Mouse (Mus musculus) 3T3-L1 (cell line): ENCODE measurements around the gene Unkl.
A peak's percentile ranks its signal among the peaks of the same experiment; 100 is the strongest.

Experiments used
- DNase-seq: peaks from one replicate; pipeline ENCODE4 v3.0.0-alpha.2; 2015; ENCODE audit warnings: low read depth, low spot score

Gene Unkl

DNA sequence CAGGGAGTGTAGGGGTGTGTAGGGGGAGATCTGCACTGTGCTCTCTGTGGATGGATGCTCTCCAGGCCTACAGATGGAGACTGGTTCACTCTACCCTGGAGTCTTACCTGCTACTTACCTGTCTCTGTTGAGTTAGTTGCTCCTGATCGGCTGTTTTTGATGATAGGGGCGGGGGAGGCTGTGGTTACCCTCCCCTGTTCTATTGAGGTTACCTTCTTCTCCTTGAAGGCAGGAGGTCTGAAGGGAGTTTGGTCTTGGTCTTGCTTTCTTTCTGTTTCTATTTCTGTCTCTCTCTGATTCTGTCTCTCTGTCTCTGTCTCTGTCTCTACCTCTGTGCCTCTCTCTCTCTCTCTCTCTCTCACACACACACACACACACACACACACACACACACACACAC, 66.9 kb downstream of the Unkl start:
- DNase-seq, result no peak

DNA sequence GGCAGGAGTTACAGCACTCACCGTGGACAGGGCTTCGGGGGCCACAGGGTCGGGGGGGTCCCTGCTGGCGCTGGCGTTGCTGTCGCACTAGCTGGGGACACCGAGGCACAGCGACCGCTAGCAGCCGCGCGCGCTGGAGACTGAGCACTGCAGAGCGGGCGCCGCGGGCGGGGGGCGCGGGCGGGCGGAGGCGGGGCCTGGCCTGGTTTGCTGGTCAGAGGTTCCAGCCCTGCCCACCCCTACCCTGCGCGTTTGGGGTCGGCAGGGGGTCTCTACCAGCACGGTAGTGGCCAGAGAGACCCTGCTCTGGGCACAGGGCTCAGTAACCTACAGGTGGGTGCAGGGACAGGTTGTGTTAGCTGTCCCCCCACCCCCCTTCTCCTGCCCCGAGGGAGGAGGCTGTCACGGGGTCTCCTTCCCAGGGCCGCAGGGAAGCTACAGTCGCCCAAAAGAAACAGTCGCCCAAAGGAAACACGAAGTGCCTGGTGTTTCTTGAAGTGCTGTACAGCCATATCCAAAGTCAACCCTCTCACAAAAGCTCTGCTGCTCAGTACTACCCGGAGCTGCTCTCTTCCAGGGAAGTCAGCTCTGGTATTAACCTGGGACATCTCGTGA, 68.0 kb downstream of the Unkl start, which contains the start of gene Baiap3:
Gene Baiap3, minus strand, starts transcription at position 225 of the 615 bp plus-strand sequence.
- DNase-seq, result no peak

DNA sequence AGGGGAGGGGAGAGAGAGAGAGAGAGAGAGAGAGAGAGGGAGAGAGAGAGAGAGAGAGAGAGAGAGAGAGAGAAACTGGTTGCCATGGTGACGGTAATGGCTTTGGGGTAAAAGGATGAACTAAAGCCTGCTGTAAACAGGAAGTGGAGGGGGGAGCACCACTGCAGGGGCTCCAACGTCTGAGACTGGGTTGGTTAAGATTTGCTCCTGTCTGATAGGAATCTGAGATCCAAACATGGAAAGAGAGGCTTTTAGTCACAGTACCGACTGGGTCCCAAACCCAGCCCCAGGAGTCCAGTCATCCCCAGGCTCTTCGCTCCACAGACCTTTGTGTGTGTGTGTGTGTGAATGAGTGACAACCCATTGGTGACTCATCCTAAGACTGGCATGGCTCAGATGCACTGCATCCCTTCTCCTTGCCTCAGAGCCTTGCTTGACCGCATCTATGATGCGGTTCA, 69.6 kb downstream of the Unkl start:
- DNase-seq, result peak; percentile 62

DNA sequence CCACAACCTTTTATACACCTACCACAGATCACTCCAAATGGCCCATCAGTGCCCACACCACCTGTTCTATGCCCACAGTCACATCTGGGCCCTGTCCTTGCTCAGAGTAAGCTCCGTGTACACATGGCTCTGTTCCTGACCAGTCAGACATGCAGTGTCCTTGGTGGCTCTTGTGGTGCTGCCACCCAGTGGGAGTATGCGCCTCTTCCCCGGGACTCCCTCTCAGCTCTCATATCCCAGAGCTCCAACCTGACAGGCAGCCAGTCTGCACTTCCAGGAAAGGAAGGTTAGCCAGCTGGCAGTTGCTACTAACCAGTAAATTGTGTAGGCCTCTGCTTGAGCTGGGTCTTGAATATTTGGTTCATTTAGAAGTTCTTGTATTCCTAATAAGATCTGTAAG, 76.3 kb downstream of the Unkl start:
- DNase-seq, result peak; percentile 53

DNA sequence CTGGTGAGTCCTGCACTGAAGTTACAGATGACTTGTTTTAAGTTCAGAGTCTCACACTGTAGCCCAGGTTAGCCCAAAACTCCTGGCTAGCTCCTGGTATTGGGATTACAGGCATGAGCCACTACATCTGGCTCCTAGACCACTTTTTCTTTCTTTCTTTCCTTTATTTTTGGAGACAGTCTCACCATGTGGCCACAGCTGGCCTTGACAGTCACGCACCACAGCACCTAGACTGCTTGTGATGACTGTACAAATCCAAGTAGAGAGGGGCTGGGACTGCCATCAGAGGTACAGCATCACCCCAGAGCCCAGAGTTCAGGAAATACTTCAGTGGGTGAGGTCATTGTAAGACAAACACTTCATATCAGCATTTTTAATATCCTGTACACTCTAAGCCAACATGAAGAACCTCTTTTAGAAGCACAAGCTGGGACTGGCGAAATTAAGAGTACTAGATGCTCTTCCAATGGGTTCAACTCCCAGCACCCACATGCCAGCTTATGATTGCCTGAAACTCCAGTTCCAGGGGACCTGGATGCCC, 82.7 kb downstream of the Unkl start:
- DNase-seq, result peak; percentile 35

DNA sequence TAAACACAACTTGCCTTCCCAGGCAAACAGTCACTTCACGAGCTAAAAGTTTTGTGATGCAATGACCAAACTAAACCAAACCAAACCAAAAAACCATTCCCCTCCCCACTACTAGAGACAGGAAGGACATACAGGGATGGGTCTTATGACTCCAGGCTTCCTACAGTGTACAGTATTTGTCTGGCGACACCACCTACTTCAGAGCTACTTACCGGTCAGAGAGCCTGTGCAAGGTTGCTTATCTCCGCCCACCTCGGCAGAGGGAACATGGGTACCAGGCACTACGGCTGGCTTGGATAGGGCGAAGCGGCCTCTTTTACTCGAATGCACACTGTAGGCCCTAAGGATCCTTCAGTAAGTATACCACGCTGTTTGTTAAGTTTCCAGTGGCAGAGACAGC, 84.1 kb downstream of the Unkl start:
- DNase-seq, result peak; percentile 61

DNA sequence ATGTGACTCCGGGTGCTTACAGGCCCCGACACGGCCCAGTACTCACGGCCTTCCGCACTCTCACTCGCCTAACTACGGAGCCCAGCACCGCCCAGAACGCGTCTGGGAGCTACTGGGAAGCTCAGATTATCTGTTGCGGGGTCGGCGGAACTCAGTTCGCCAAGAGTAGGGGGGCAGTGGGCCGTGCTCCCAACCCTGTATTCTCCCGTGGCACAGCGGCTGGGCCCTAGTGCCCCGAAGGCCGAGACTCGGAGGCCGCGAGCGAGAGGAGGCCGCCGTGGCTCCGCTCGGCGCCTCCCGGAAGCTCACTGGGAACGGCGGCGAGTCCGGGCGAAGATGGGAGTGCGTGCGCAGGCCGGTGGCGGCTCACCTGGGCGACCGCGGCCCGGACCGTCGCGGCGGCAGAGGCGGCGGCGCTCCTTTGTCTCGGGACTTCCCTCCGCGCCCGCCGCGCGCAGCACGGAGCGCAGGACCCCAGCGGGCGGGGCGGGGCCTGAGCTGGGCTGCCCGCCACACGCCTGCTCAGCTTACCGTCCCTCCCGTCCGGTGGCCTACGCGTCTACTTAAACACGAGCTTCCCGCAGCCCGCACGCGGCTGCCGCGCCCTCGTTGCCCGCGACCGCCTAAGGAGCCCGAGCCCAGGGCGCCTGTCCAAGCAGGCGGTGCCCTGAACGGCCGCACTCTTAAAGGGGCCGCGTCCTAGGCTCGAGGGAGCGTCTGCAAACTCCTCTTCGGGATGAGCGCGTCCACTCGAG, 84.9 kb downstream of the Unkl start:
- DNase-seq, result peak; percentile 89

DNA sequence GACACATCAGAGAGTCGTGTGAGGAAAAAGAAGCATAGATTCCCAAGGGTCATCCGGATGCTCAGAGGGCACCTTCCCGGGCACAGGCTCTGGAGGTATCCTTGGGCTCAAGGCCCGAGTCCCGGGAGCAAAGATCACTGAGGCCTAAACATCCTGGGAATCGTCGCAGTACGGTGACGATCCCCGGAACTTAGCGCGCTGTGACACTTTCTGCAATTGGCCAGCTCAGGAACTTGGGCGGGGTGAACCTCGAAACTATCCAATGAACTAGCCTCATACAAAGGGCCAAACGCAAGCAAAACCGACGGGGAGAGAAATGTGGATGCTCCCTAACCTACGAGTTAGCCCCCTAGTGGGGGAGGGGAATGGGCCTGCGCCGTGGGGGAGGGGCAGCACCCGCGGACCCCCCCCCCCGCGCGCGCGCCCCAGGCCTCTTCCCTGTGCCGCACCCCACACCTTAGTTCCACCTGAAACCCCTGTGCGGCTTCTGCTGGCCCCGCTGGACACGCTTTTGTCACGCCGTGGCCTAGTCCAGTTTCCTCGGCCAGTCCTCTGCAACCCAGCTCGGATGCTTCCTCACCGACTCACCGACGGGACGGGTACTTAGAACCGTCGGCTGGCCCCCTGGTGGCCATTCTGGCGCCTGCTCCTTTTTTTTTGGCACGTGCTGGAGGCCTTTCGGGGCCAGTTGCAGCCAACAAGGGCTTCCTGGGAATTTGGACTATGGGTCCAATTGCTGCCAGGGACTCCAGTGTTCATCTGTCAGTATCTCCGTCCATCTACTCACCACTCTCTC, 85.7 kb downstream of the Unkl start:
- peak; percentile 96 for DNase-seq

DNA sequence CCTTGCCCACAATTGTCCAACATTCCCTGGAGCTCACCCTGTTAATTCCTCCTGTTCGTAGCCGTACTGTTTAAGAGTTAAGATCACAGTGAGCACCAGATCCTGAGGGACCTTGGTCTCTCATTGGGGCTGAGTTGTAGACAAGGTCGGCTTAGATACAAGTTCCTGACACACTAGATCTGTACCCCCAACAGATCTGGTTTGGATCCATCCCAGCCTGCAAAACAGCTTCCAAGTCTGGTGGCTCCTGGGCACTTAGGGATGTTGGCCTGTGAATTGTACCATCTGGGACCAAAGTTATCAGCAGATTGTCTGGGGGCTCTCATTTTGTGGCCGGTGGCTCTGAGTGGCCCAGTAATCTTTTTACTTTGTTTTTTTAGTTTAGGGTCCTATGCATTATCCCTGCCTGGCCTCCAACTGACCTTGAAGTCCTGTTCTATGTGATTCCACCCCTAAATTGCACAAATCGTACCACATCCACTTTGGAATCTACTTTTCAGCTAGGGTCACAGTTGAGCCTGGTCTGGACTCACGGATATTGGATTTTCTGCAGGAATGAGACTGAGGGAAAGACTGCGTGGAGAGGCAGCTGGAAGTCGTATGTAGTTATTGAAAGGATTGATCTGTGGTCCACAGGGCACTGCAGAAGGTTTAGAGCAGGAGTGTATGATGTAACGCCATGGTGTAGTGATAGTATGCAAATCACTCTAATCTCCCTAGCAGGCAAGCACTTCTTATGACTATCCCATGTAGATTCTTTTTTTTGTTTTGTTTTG, 86.6 kb downstream of the Unkl start, which contains the start of gene Ube2i:
Gene Ube2i, minus strand, starts transcription at position 52 of the 776 bp plus-strand sequence.
- no peak for DNase-seq

DNA sequence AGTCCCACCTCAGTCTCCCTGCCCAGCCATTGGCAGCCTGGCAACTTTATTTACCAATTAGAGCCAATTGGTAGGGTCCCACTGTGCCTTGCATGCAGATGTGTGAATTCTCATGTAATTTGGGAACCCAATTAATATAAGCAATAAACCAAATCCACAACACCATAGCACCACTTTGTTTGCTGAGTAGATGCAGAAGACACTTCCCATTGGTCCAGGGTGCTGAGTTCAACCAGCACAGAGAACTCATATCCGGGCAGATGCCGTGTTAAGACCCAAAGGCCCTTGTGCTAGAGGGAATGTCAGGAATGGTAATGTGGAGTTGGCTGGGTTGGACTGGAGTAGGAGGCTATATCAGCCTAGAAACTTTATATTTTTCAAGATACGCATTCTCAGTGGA, 87.6 kb downstream of the Unkl start:
- no peak for DNase-seq

DNA sequence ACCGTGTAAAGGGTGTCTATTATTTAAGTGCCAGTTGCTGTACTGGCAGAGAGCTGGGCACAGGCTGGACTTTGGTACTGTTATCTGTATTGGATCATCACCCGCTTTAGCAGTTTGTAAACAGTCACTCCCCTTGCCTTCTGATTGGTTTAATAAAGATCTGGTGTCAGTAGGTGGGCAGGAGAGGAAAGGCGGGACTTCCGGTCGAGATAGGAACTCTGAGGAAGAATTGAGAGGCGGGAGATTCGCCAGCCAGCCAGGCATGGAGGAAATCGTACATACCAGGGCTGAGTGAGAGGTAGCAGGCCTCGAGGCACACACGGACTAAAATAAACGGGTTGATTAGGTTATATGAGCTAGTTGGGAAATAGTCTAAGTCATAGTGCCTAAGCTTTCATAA, 93.9 kb downstream of the Unkl start:
- DNase-seq, result peak; percentile 57
